In genomic region chr17:14733941-14734340, GRCm38 (mm10) we compare ENCODE assay signal across 18 mouse cellular contexts. TPM values are rescaled to one million over a fixed set of nuclear protein-coding genes. Genes with fewer than 3 reads are reported as not detected.
DNase-seq lines count a peak whose midpoint lies in the region; ATAC-seq and TF ChIP-seq lines count a peak whose summit lies in the region.
"Had no signal": no experiment of that assay in that cellular context is flagged by ENCODE, and none has a peak within 500 bp of the region (broad histone marks: within the 10 kb centered on the region; RNA-seq: fewer than 3 reads in every experiment).

No protein-coding gene starts in this region.

- no peaks in the 10 kb centered on the region for H3K9me3 ChIP-seq in heart, postnatal 0 days (replicated peaks; ENCODE audit: control insufficient read depth, low read length)
- no peaks in the 10 kb centered on the region for H3K9me3 ChIP-seq in lung, postnatal 0 days (ENCODE audit: low read length)
- H3K9me3 ChIP-seq: embryonic facial prominence, embryonic 13.5 days; limb, embryonic 13.5 days; megakaryocyte, embryonic 14.5 days; stomach, embryonic 15.5 days had no signal

- no peak overlapping the region for H3K9ac ChIP-seq in heart, postnatal 0 days (replicated peaks; ENCODE audit: low read depth, low read length)
- H3K9ac ChIP-seq in heart, adult 2 months (ENCODE audit: low read depth, low read length): no peak overlapping the region
- H3K9ac ChIP-seq in lung, postnatal 0 days (replicated peaks; ENCODE audit: low read depth): no peak overlapping the region
- H3K9ac ChIP-seq: embryonic facial prominence, embryonic 13.5 days; limb, embryonic 13.5 days; liver, postnatal 0 days; stomach, embryonic 15.5 days had no signal

- no peak for TF ChIP-seq EP300 in heart, postnatal 0 days (IDR thresholded peaks at IDR 0.05; ENCODE audit: low read depth)
- no peak for TF ChIP-seq EP300 in heart, adult 2 months (IDR thresholded peaks at IDR 0.05; ENCODE audit: insufficient read depth, low read depth, low read length)
- no peak for TF ChIP-seq EP300 in lung, postnatal 0 days (IDR thresholded peaks at IDR 0.05)

- TF ChIP-seq POLR2A in heart, adult 2 months (IDR thresholded peaks at IDR 0.05; ENCODE audit: insufficient read depth, low read depth, low read length): no peak
- no peak for TF ChIP-seq POLR2A in myocyte (IDR thresholded peaks at IDR 0.05; ENCODE audit: insufficient read length, low read depth)

- H3K27me3 ChIP-seq in heart, postnatal 0 days (ENCODE audit: control insufficient read depth, insufficient read depth, low read length): no peaks in the 10 kb centered on the region
- H3K27me3 ChIP-seq in heart, adult 2 months (ENCODE audit: control insufficient read depth, insufficient read depth, low read length): no peaks in the 10 kb centered on the region
- no peaks in the 10 kb centered on the region for H3K27me3 ChIP-seq in lung, postnatal 0 days (replicated peaks; ENCODE audit: insufficient read depth, low read length)
- H3K27me3 ChIP-seq in myocyte (ENCODE audit: control insufficient read depth, insufficient read depth, insufficient read length): no peaks in the 10 kb centered on the region
- H3K27me3 ChIP-seq: embryonic facial prominence, embryonic 13.5 days; limb, embryonic 13.5 days; megakaryocyte, embryonic 14.5 days; stomach, embryonic 15.5 days had no signal

- no peak overlapping the region for H3ac ChIP-seq in myocyte (ENCODE audit: control insufficient read depth, insufficient read length)

- H3K27ac ChIP-seq in heart, postnatal 0 days (ENCODE audit: low read depth): 0 out of 2 replicates have a peak overlapping the region, but pooled peaks have one; percentile 11
- no peak overlapping the region for H3K27ac ChIP-seq in heart, adult 2 months
- H3K27ac ChIP-seq in lung, postnatal 0 days (ENCODE audit: low read length): no peak overlapping the region
- H3K27ac ChIP-seq: embryonic facial prominence, embryonic 13.5 days; limb, embryonic 13.5 days; stomach, embryonic 15.5 days had no signal

- no peaks in the 10 kb centered on the region for H3K79me2 ChIP-seq in heart, adult 2 months (replicated peaks; ENCODE audit: control insufficient read depth, insufficient read depth, low read length)
- no peaks in the 10 kb centered on the region for H3K79me2 ChIP-seq in myocyte (ENCODE audit: control insufficient read depth, insufficient read depth)

- H3K36me3 ChIP-seq in heart, postnatal 0 days (replicated peaks; ENCODE audit: control insufficient read depth, insufficient read depth, low read length): no peaks in the 10 kb centered on the region
- no peaks in the 10 kb centered on the region for H3K36me3 ChIP-seq in heart, adult 2 months (ENCODE audit: control insufficient read depth, insufficient read depth, low read length)
- H3K36me3 ChIP-seq in lung, postnatal 0 days (ENCODE audit: insufficient read depth, low read length): no peaks in the 10 kb centered on the region
- no peaks in the 10 kb centered on the region for H3K36me3 ChIP-seq in myocyte (ENCODE audit: control insufficient read depth, insufficient read depth)
- H3K36me3 ChIP-seq: embryonic facial prominence, embryonic 13.5 days; limb, embryonic 13.5 days; stomach, embryonic 15.5 days had no signal

- peak; percentile 30; the same call in 1 of the 2 replicates for ATAC-seq in heart, postnatal 0 days (ENCODE audit: insufficient read depth, low read depth)
- ATAC-seq in lung, postnatal 0 days: peak; percentile 25; the same call in 1 of the 2 replicates
- ATAC-seq: CD4-positive, CD25-positive, alpha-beta regulatory T cell, adult 4 months; liver, postnatal 0 days had no signal

- H3K4me1 ChIP-seq in heart, postnatal 0 days (ENCODE audit: control insufficient read depth, insufficient read depth): no peaks in the 10 kb centered on the region
- peaks cover 2% of the 10 kb centered on the region; the same call in 1 of the 2 replicates for H3K4me1 ChIP-seq in heart, adult 2 months (ENCODE audit: control insufficient read depth, insufficient read depth, low read length)
- no peaks in the 10 kb centered on the region; the same call in 1 of the 2 replicates for H3K4me1 ChIP-seq in lung, postnatal 0 days (ENCODE audit: insufficient read depth, low read depth, low read length)
- H3K4me1 ChIP-seq: embryonic facial prominence, embryonic 13.5 days; limb, embryonic 13.5 days; megakaryocyte, embryonic 14.5 days had no signal

- intact Hi-C loops in heart, adult 2 months (cut with DNase I): no loop called here

- no peak overlapping the region for H3K4me3 ChIP-seq in heart, postnatal 0 days (ENCODE audit: low read depth, low read length)
- no peak overlapping the region for H3K4me3 ChIP-seq in heart, adult 2 months
- no peak overlapping the region for H3K4me3 ChIP-seq in lung, postnatal 0 days (ENCODE audit: low read depth, low read length)
- no peak overlapping the region for H3K4me3 ChIP-seq in myocyte
- H3K4me3 ChIP-seq: embryonic facial prominence, embryonic 13.5 days; limb, embryonic 13.5 days; megakaryocyte, embryonic 14.5 days; stomach, embryonic 15.5 days had no signal

- DNase-seq in heart, postnatal 0 days (ENCODE audit: low spot score): peak; percentile 33
- no peak for DNase-seq in heart, adult 2 months
- DNase-seq in lung, postnatal 0 days (ENCODE audit: low spot score): no peak
- DNase-seq in lung, postnatal 25 days (ENCODE audit: low spot score): no peak
- peak; percentile 41 to 58 for DNase-seq in layer of hippocampus, adult 8-10 months (ENCODE audit: low spot score in 2 of 2)
- DNase-seq in cerebellum, adult 9-11 months: no peak
- DNase-seq: cerebellum, adult 11 months; gastrocnemius, postnatal 14 days; heart, postnatal 36 days; kidney, postnatal 14 days; liver, postnatal 0 days; thymus, postnatal 14 days had no signal

- WGBS in heart, postnatal 0 days: 43% methylated on average over 10 of the region's 10 CpGs
- 30% methylated on average over 10 of the region's 10 CpGs for WGBS in heart, adult 2 months
- 37% methylated on average over 10 of the region's 10 CpGs for WGBS in lung, postnatal 0 days

- H3K4me2 ChIP-seq in heart, postnatal 0 days (ENCODE audit: low read depth, low read length): no peak overlapping the region
- H3K4me2 ChIP-seq in lung, postnatal 0 days (replicated peaks; ENCODE audit: low read depth, low read length): no peak overlapping the region
- H3K4me2 ChIP-seq in myocyte (ENCODE audit: low read depth): peak overlapping the region; percentile 13
- H3K4me2 ChIP-seq: embryonic facial prominence, embryonic 13.5 days; limb, embryonic 13.5 days; stomach, embryonic 15.5 days had no signal

- TF ChIP-seq CTCF in heart, postnatal 0 days (IDR thresholded peaks at IDR 0.05; ENCODE audit: low read depth): no peak
- no peak for TF ChIP-seq CTCF in heart, adult 2 months (IDR thresholded peaks at IDR 0.05)
- no peak for TF ChIP-seq CTCF in lung, postnatal 0 days (IDR thresholded peaks at IDR 0.05)

TF ChIP-seq in myocyte, 11 proteins besides CTCF, POLR2A, EP300 and RAD21:
- no peak for TF ChIP-seq MAX (IDR thresholded peaks at IDR 0.05; ENCODE audit: low read depth)
- no peak for TF ChIP-seq USF1 (IDR thresholded peaks at IDR 0.05; ENCODE audit: low read depth)
- no peak for TF ChIP-seq MYOD1 (IDR thresholded peaks at IDR 0.05; ENCODE audit: control insufficient read depth in 1 of 3, insufficient read length in 2 of 3, low read depth in 2 of 3)
- no peak for TF ChIP-seq POLR2AphosphoS2 (IDR thresholded peaks at IDR 0.05; ENCODE audit: insufficient read length, low read depth)
- TF ChIP-seq SRF (IDR thresholded peaks at IDR 0.05; ENCODE audit: control insufficient read depth, insufficient read length, low read depth): no peak
- no peak for TF ChIP-seq TCF3 (IDR thresholded peaks at IDR 0.05; ENCODE audit: insufficient read length, low read depth)
- TF ChIP-seq CEBPB (IDR thresholded peaks at IDR 0.05; ENCODE audit: insufficient read depth, poor library complexity, severe bottlenecking): no peak; the same call in 1 of the 2 replicates
- no peak for TF ChIP-seq TCF12 (IDR thresholded peaks at IDR 0.05; ENCODE audit: insufficient read depth, poor library complexity, severe bottlenecking)
- no peak for TF ChIP-seq E2F4 (IDR thresholded peaks at IDR 0.05; ENCODE audit: insufficient read depth)
- TF ChIP-seq MYOG (IDR thresholded peaks at IDR 0.05; ENCODE audit: control insufficient read depth in 1 of 3, insufficient read depth in 1 of 3, insufficient read length in 2 of 3, low read depth in 2 of 3): no peak
- no peak for TF ChIP-seq REST (IDR thresholded peaks at IDR 0.05; ENCODE audit: insufficient read depth, insufficient read length)

RNA-seq across cellular contexts. Expression of gene Thbs2, which starts 39.9 kb away (rescaled TPM):
- 39.5 and 49.7 TPM in 2 replicates for total RNA-seq in heart, postnatal 0 days (2014; rRNA removed; ENCODE audit: low replicate concordance)
- polyA plus RNA-seq in heart, postnatal 0 days (2015; fragmentation: Nextera tagmentation; extraction: Ambion mirVana): 17.8 and 17.9 TPM in 2 replicates
- total RNA-seq in heart, adult 2 months (2021): 10 to 100 TPM; 12.2 to 21.0 TPM
- polyA plus RNA-seq in heart, adult 2 months (2012; rRNA removed): 10.8 and 22.0 TPM in 2 replicates
- polyA plus RNA-seq in lung, postnatal 0 days (2015; fragmentation: Nextera tagmentation; extraction: Ambion mirVana): 5.1 and 5.4 TPM in 2 replicates
- total RNA-seq in layer of hippocampus, adult 8-10 months (2022): 1 to 10 TPM; 3.5 to 8.7 (median 5.0) TPM
- polyA plus RNA-seq in myocyte (2012; fragmentation: generic; extraction: Trizol): 15.7 TPM
- polyA plus RNA-seq: CD4-positive, CD25-positive, alpha-beta regulatory T cell, adult 4 months had no signal

Comparison
In these comparisons a context has a peak if more than half of its experiments do, and no peak if none do; other contexts are left out.
1. DNase-seq: peak in heart, postnatal 0 days (single experiment) and layer of hippocampus, adult 8-10 months (2 of 2); none in heart, adult 2 months (0 of 2), lung, postnatal 0 days (single experiment), lung, postnatal 25 days (single experiment) and cerebellum, adult 9-11 months (single experiment).